Mouse (Mus musculus) liver, adult 10 weeks (tissue): ENCODE results near the gene Cyp4a29. TPM values are rescaled to one million over a fixed set of nuclear protein-coding genes. Genes with fewer than 3 reads are reported as not detected.

Experiments used
- polyA plus RNA-seq: library from polyadenylated mRNA; stranded (reverse); fragments of 350-450 nt; fragmentation: Illumina TruSeq; extraction: RNeasy Lipid Tissue Mini Kit (QIAGEN cat#74804); gene quantifications from one replicate; pipeline ENCODE4 v1.2.3, GENCODE M21; 2014; ENCODE audit warnings: low read depth, low replicate concordance

Gene Cyp4a29
- not detected for polyA plus RNA-seq

DNA sequence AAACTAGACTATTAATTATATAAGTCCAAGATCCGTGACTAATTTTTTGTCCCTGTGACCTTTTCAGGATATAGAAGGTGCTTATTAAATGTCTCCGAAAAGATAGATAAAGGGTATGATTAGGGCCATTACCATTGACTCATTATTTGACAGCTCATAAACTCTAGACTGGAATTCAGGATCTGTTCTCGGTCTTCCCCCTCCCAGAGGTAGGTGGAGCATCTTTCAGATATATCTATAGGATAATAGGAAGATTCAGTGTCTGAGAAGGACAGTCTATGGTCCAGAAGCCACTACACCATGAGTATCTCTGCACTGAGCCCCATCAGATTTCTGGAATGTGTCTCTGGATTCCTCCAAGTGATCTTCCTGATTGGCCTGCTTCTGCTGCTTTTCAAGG, at the start of gene Cyp4a29:
Gene Cyp4a29, plus strand, starts transcription at position 301 of the 400 bp plus-strand sequence.

DNA sequence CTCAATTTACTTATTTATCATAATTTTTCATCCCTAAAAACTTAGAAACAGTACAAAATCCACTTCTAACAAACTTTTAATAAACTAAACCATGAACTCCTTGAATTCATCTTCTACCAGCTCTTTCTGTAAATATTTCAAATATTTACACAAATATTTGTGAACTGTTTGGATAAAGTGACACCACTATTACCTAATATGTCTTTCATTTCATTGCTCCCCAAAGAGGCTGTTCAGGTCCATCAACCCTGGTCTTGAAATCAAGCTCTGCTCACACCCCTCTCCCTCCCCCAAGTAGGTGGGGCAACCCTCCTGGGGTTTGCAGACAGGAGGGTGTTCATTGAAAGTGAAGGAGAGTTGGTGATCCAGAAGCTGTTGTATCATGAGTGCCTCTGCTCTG, 56.9 kb downstream of the Cyp4a29 start, which contains the start of gene Cyp4a12a:
Gene Cyp4a12a, plus strand, starts transcription at position 301 of the 400 bp plus-strand sequence.

Other genes with a start within 250 kb of the Cyp4a29 start
- gene Stil, start 241.9 kb upstream of the Cyp4a29 start, polyA plus RNA-seq: 0.05 TPM
- 0.69 TPM for gene Tal1, start 185.7 kb upstream of the Cyp4a29 start, polyA plus RNA-seq
- 1.6 TPM for gene Pdzk1ip1, start 153.4 kb upstream of the Cyp4a29 start, polyA plus RNA-seq
- not detected for gene Cyp4x1, start 107.8 kb upstream of the Cyp4a29 start, polyA plus RNA-seq
- 1.4 TPM for gene Cyp4a12a, start 57.0 kb downstream of the Cyp4a29 start, polyA plus RNA-seq
- gene Cyp4a12b, start 169.5 kb downstream of the Cyp4a29 start, polyA plus RNA-seq: 0.42 TPM
- gene Cyp4a30b, start 210.5 kb downstream of the Cyp4a29 start, polyA plus RNA-seq: not detected